Mouse (Mus musculus) hindbrain, postnatal 0 days (tissue): ENCODE data around the gene Pced1a. TPM values are rescaled to one million over a fixed set of nuclear protein-coding genes. Genes with fewer than 3 reads are reported as not detected.

Source experiments
- ATAC-seq: fragments of 200-750 bp; cut with Nextera tagmentation; 2 replicates; pipeline ENCODE4 v1.8.0; 2017; ENCODE audit warnings: mild to moderate bottlenecking, moderate TSS enrichment, moderate library complexity
- DNase-seq: peaks from one replicate; pipeline ENCODE4 v3.0.0-alpha.2; 2015; ENCODE audit warnings: low spot score
- H3K27ac ChIP-seq: fragments of 300-500 bp; sonication (generic); 2 replicates; pipeline ENCODE4 v1.5.1; 2014; ENCODE audit warnings: mild to moderate bottlenecking
- H3K27me3 ChIP-seq: fragments of 300-500 bp; sonication (generic); 2 replicates; pipeline ENCODE4 v1.6.1; 2014; ENCODE audit warnings: low read length, mixed read lengths; ENCODE audit not compliant: insufficient read depth
- H3K36me3 ChIP-seq: fragments of 300-500 bp; sonication (generic); 2 replicates; pipeline ENCODE4 v1.6.1; 2014; ENCODE audit warnings: low read length, mixed read lengths; ENCODE audit not compliant: insufficient read depth
- H3K4me1 ChIP-seq: fragments of 300-500 bp; sonication (generic); 2 replicates; pipeline ENCODE4 v1.6.1; 2014; ENCODE audit warnings: antibody characterized with exemption, low read length, mixed read lengths; ENCODE audit not compliant: insufficient read depth
- H3K4me2 ChIP-seq: fragments of 300-500 bp; sonication (generic); 2 replicates; pipeline ENCODE4 v1.6.1; 2014; ENCODE audit warnings: low read depth, mild to moderate bottlenecking, low read length, moderate library complexity, mixed read lengths
- H3K4me3 ChIP-seq: fragments of 300-500 bp; sonication (generic); 2 replicates; pipeline ENCODE4 v1.5.1; 2014; ENCODE audit warnings: low read length
- H3K9ac ChIP-seq: fragments of 300-500 bp; sonication (generic); replicated peaks from 2 replicates; pipeline ENCODE4 v1.6.1; 2014; ENCODE audit warnings: mild to moderate bottlenecking, low read length, moderate library complexity, mixed read lengths
- H3K9me3 ChIP-seq: fragments of 300-500 bp; sonication (generic); 2 replicates; pipeline ENCODE4 v1.6.1; 2016; ENCODE audit warnings: low read length, mixed read lengths
- CTCF ChIP-seq: IDR thresholded peaks from 2 replicates; pipeline ENCODE4 v1.5.1; 2016; ENCODE audit warnings: antibody characterized with exemption, control low read depth, low read depth
- WGBS: fragments of 180-500 bp; shearing (Covaris S2); extraction: QIAGEN DNeasy Blood & Tissue Kit; methylation state at CpG from one replicate; pipeline ENCODE4 v1.1.7; 2014; 5-methylcytosine and 5-hydroxymethylcytosine counted together
- polyA plus RNA-seq: library from polyadenylated mRNA; unstranded; fragments of >200 nt; fragmentation: Nextera tagmentation; extraction: Ambion mirVana; gene quantifications from 2 replicates; pipeline ENCODE4 v1.2.1, GENCODE M21; 2015
- total RNA-seq: library from RNA; depleted of rRNA; stranded (reverse); fragments of >200 nt; gene quantifications from 2 replicates; pipeline ENCODE4 v1.2.3, GENCODE M21; 2014

The Pced1a gene
- total and polyA plus RNA-seq, 2 experiments from 2014 or later, result 10.3 to 20.4 TPM

DNA sequence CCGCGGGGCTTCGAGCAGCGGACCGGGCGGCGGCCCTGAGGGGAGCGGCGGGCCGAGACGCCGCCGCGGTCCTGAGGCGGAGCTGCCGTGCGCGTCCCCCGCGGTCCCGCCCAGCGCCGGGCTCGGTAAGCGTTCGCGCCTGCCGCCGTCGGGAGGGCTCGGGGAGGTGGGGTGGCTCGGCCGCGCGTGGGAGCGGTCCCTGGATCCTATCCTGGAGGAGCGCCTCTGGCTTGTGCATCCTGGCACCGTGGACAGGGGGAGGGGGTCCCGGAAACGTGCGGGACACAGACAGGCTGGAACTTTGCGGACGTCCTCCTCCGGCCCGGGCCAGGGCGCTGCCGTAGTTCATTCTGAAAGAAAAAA is 25.9 kb upstream of the Pced1a start:
- no peaks in the 10 kb centered on the region for H3K27me3 ChIP-seq
- under 1% methylated on average over 39 of the region's 47 CpGs for WGBS
- TF ChIP-seq CTCF, result no peak
- peak; percentile 75 for DNase-seq
- peak overlapping the region; percentile 93 for H3K4me3 ChIP-seq
- peaks cover 17% of the 10 kb centered on the region for H3K4me1 ChIP-seq
- no peaks in the 10 kb centered on the region for H3K9me3 ChIP-seq
- H3K36me3 ChIP-seq, result no peaks in the 10 kb centered on the region
- H3K27ac ChIP-seq, result peak overlapping the region; percentile 88
- H3K4me2 ChIP-seq, result peak overlapping the region; percentile 60
- peak overlapping the region; percentile 86 for H3K9ac ChIP-seq
- ATAC-seq, result peak; percentile 87

DNA sequence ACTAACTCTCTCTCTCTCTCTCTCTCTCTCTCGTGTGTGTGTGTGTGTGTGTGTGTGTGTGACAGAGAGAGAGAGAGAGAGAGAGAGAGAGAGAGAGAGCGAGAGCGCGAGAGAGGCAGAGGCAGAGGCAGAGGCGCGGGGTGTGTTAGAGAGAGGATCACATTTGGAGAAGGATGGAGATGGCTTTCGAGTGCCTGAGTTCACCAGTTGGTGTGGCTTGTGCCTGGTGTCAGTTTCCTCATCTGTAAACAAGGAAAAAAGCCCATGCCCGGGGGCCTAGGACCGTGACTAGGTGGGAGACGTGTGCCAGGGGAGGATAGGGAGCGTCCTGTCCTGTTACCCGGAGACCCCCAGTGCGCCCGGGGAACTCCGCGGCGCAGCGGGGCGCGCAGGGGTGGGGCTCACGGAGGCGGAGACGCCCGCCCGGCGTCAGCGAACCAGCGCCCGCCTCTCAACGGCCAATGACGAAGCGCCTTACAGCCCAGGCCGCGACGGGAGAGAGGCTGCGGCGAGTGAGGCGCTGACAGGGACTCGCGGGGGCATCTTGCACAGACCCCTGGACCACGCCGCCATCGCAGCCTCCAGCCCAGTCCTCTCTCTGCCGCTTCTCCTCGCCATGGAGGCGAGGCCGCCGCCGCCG is 25.4 kb upstream of the Pced1a start, which contains the start of gene Ptpra:
Gene Ptpra, plus strand, starts transcription at position 485 of the 640 bp plus-strand sequence.
- no peaks in the 10 kb centered on the region for H3K9me3 ChIP-seq
- no peaks in the 10 kb centered on the region for H3K27me3 ChIP-seq
- peaks cover 17% of the 10 kb centered on the region for H3K4me1 ChIP-seq
- WGBS, result under 1% methylated on average over 33 of the region's 50 CpGs
- H3K36me3 ChIP-seq, result no peaks in the 10 kb centered on the region
- TF ChIP-seq CTCF, result no peak
- DNase-seq (peak; percentile 95), ATAC-seq (peak; percentile 98)
- H3K27ac ChIP-seq, result peak within 1 kb of the TSS; percentile 88
- H3K9ac ChIP-seq, result peak within 1 kb of the TSS; percentile 86
- H3K4me3 ChIP-seq, result peak within 1 kb of the TSS; percentile 93
- peak within 1 kb of the TSS; percentile 60 for H3K4me2 ChIP-seq

DNA sequence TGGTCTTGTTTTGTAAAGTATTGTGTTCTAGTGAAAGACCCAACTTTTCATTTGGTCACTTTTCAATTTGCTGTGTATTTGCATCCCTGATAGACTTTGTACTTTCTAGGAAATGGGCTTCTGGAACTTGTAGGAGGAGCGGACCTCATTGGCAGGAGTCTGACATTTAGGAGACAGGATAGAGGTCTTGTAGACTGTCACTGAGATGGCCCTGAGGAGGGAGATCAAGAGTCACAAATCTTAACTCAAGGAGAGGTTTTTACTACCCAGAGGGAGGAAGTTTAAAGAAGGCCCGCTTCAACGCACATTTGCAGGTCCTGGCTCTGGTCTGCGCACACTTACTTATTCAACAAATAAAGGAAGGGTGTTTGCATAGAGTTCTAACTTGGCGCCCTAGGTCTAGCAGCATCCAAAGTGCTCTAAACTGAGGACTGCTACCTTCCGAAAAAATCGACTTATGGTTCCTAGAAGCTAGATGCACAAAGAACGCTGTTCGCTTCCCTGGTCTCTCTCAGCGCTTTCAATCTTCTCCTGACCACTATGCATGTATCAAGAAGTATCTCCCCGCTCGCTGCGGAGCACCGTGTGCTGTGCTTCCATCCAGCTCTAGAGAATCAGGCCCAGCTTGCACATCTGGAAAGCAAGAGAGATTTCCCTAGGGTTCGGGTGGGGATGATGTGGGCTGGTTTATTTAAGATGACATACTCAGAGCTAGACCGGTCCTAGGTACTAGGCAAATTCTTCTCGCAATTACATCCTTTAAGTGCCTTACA is 24.7 kb upstream of the Pced1a start:
- no peak for TF ChIP-seq CTCF
- Histone ChIP-seq H3K27ac (peak overlapping the region; percentile 88; the same call in 1 of the 2 replicates), H3K9ac (peak overlapping the region; percentile 86), H3K27me3 (no peaks in the 10 kb centered on the region), H3K4me3 (peak overlapping the region; percentile 93), H3K9me3 (no peaks in the 10 kb centered on the region), H3K36me3 (peaks cover 3% of the 10 kb centered on the region; the same call in 1 of the 2 replicates), H3K4me2 (peak overlapping the region; percentile 60), H3K4me1 (peaks cover 17% of the 10 kb centered on the region)
- no peak for DNase-seq
- no peak; the same call in 1 of the 2 replicates for ATAC-seq
- WGBS, result 10% methylated on average over 17 of the region's 17 CpGs

GRCm38 (mm10) chr2:130448449-130448848 is 23.9 kb upstream of the Pced1a start:
- no peak overlapping the region for H3K27ac ChIP-seq
- DNase-seq, result no peak
- 0 out of 2 replicates have a peak, but pooled peaks have one; percentile 22 for TF ChIP-seq CTCF
- H3K4me2 ChIP-seq, result no peak overlapping the region
- H3K36me3 ChIP-seq, result peaks cover 11% of the 10 kb centered on the region
- H3K9me3 ChIP-seq, result no peaks in the 10 kb centered on the region
- no peak overlapping the region for H3K4me3 ChIP-seq
- H3K27me3 ChIP-seq, result no peaks in the 10 kb centered on the region
- H3K9ac ChIP-seq, result no peak overlapping the region
- ATAC-seq, result no peak
- H3K4me1 ChIP-seq, result peaks cover 15% of the 10 kb centered on the region

- DNase-seq, result no peak
- Histone ChIP-seq H3K27me3 (no peaks in the 10 kb centered on the region), H3K4me3 (no peak overlapping the region), H3K27ac (no peak overlapping the region), H3K4me1 (no peaks in the 10 kb centered on the region), H3K36me3 (peaks cover 68% of the 10 kb centered on the region), H3K4me2 (no peak overlapping the region), H3K9me3 (no peaks in the 10 kb centered on the region), H3K9ac (no peak overlapping the region)
- TF ChIP-seq CTCF, result no peak
- 87% methylated on average over 10 of the region's 10 CpGs for WGBS
- no peak for ATAC-seq
Observed at GRCm38 (mm10) chr2:130442162-130442561, 17.7 kb upstream of the Pced1a start.

DNA sequence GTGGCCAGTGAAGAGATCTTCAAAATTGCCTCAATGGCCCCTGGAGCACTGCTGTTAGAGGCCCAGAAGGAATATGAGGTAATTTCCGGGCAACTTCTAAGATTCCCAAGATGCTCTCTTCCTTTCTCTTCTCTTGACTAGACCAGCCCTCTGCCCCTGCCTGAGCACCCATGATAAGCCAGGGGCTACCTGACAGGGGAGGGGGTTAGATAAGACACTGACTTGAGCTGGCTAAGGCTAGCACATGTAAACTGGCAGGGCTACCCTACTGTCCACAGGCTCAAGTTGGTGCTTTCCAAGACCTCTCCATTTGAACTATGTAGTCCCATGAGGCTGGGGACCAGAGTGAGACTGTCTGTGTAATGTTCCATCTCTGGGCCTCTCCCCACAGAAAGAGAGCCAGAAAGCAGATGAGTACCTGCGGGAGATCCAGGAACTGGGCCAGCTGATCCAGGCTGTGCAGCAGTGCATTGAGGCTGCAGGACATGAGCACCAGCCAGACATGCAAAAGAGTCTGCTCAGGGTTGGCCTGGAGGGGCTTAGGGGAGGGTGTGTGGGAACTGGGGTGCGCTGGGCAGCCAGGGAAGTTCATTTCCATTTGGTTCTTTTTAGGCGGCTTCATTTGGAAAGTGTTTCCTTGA is 15.5 kb upstream of the Pced1a start:
- no peak for TF ChIP-seq CTCF
- H3K9ac ChIP-seq, result no peak overlapping the region
- H3K4me3 ChIP-seq, result no peak overlapping the region
- H3K9me3 ChIP-seq, result no peaks in the 10 kb centered on the region
- no peaks in the 10 kb centered on the region for H3K27me3 ChIP-seq
- ATAC-seq (no peak; the same call in 1 of the 2 replicates), DNase-seq (no peak)
- H3K27ac ChIP-seq, result no peak overlapping the region
- 86% methylated on average over 4 of the region's 4 CpGs for WGBS
- H3K36me3 ChIP-seq, result peaks cover 68% of the 10 kb centered on the region
- no peak overlapping the region for H3K4me2 ChIP-seq
- no peaks in the 10 kb centered on the region for H3K4me1 ChIP-seq
